Mouse (Mus musculus) liver, adult 2 months (tissue): ENCODE measurements at regions not wholly inside any gene's neighbourhood (a gene's known extent, or its start where the extent isn't known, plus 50 kb on each side); places are given as distances from the start of the nearest gene placed in this dataset.

ENCODE experiments used
- DNase-seq: peaks from one replicate; pipeline ENCODE4 v3.0.0-alpha.2; 2011; ENCODE audit warnings: low read depth, low spot score; ENCODE audit errors: extremely low read depth
- H3K27ac ChIP-seq: fragments of 200-500 bp; replicated peaks from 2 replicates; pipeline ENCODE4 v1.5.1; 2012; ENCODE audit warnings: low read depth, mild to moderate bottlenecking, control low read depth, inconsistent platforms, low read length; ENCODE audit not compliant: insufficient read depth
- H3K27me3 ChIP-seq: fragments of 200-500 bp; 2 replicates; pipeline ENCODE4 v1.6.1; 2012; ENCODE audit warnings: mild to moderate bottlenecking, moderate library complexity, low read length, inconsistent platforms; ENCODE audit not compliant: control insufficient read depth, insufficient read depth
- H3K36me3 ChIP-seq: fragments of 200-500 bp; 2 replicates; pipeline ENCODE4 v1.6.1; 2012; ENCODE audit warnings: low read length, inconsistent platforms; ENCODE audit not compliant: control insufficient read depth, insufficient read depth
- H3K4me1 ChIP-seq: fragments of 200-500 bp; 2 replicates; pipeline ENCODE4 v1.6.1; 2011; ENCODE audit warnings: low read length; ENCODE audit not compliant: control insufficient read depth, insufficient read depth
- H3K4me3 ChIP-seq: fragments of 200-500 bp; 2 replicates; pipeline ENCODE4 v1.5.1; 2011; ENCODE audit warnings: low read depth, mild to moderate bottlenecking, control low read depth, low read length, moderate library complexity; ENCODE audit not compliant: insufficient read depth
- H3K79me2 ChIP-seq: fragments of 200-500 bp; 2 replicates; pipeline ENCODE4 v1.6.1; 2012; ENCODE audit warnings: inconsistent platforms, mild to moderate bottlenecking, low read length, moderate library complexity; ENCODE audit not compliant: control insufficient read depth, insufficient read depth
- H3K9ac ChIP-seq: fragments of 200-500 bp; 2 replicates; pipeline ENCODE4 v1.6.1; 2012; ENCODE audit warnings: low read depth, mild to moderate bottlenecking, control low read depth, inconsistent platforms, low read length
- CTCF ChIP-seq: fragments of 200-500 bp; IDR thresholded peaks from 2 replicates; pipeline ENCODE4 v1.5.1; 2011; ENCODE audit warnings: low read depth, low read length, control low read depth
- POLR2A ChIP-seq: fragments of 200-500 bp; IDR thresholded peaks from 2 replicates; pipeline ENCODE4 v1.6.1; 2011; ENCODE audit warnings: low read length, control low read depth; ENCODE audit not compliant: insufficient read depth; ENCODE audit errors: extremely low read depth
- WGBS: fragments of 180-500 bp; shearing (Covaris S2); methylation state at CpG from one replicate; pipeline ENCODE4 v1.1.7; 2018; 5-methylcytosine and 5-hydroxymethylcytosine counted together

DNA sequence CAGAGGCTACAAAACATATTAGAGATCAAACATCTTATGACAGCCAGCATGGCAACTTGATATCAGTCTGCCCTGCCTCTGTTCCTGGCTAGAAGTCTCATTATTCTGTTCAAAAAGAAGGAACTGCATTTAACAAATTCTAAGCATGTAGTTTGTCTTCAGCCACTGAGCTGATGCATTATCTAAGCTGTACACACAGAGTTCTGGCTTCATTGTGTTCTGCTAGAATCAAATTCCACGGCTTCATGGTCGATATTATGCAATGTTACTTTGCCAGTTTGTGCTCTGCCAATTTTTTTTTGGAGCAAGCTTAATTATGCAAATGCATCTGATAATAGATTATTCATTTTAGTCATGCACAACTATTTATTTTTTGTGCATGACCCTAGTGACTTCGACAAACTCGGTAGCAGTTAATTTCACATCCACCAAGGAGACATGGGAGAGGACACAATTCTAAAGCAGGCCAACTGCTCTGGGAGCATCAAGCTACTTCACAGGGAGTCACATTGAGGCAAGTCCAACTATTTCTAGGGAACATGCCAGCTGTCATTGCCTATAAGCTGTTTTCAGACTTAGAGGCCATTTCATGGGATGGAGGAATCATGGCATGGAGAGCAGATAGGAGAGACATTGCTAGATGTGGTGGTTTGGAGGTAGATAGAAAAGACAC lies 360.8 kb downstream of the Kif20b start:
- Histone ChIP-seq H3K27ac (no peak overlapping the region), H3K27me3 (no peaks in the 10 kb centered on the region), H3K4me1 (no peaks in the 10 kb centered on the region), H3K4me3 (no peak overlapping the region), H3K36me3 (no peaks in the 10 kb centered on the region), H3K79me2 (no peaks in the 10 kb centered on the region), H3K9ac (no peak overlapping the region)
- TF ChIP-seq CTCF (no peak), POLR2A (no peak)
- no peak for DNase-seq
- WGBS, result 82% methylated on average over 4 of the region's 4 CpGs

DNA sequence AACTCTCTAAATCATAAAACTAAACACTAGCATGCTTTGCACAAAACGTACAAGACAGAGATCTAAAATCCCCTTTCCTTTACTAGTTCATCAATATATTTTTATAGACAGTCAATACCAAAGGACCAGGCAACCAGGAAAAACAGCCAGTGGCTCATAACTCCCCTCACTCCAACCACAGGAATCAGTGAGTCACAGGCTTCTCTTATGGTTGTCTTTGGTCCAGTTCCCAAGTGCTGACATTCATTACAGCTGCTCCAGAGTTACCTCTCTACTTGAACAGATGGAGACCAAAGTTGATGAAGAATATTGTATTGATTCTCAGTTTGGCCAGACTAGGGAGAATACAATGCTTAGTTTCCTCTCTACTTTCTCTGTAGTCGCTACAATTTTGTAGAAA lies 376.7 kb downstream of the Kif20b start:
- DNase-seq, result no peak
- 70% methylated on average over 2 of the region's 2 CpGs for WGBS
- H3K27ac ChIP-seq, result no peak overlapping the region
- no peak overlapping the region for H3K9ac ChIP-seq
- H3K4me3 ChIP-seq, result no peak overlapping the region
- no peaks in the 10 kb centered on the region for H3K4me1 ChIP-seq
- no peaks in the 10 kb centered on the region for H3K36me3 ChIP-seq
- H3K79me2 ChIP-seq, result no peaks in the 10 kb centered on the region
- TF ChIP-seq CTCF (no peak), POLR2A (no peak)
- no peaks in the 10 kb centered on the region for H3K27me3 ChIP-seq

DNA sequence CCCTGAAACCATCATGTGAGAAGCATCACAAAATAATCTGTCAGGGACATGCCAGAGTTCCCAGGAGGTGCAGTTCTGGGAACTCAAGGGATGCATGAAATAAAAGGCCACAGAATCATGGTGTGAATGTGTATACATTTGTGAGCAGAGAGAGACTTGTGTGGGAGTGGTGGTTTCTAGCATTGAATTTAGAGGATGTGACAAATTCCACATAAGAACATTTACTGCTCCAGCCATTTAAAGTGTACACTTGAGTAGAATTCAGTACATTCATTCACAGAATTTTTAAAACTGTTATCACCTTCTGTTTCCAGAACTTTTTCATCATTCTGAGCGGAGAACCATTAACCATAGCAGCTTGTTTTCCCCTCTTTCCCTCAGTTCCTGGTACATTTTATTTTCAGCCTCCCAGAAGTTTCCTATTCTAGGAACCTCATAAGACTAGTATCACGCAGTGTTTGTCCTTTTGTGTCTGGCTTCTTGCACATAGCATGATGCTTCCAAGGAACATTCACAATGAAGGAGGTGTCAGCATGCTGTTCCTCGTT lies 380.6 kb downstream of the Kif20b start:
- no peak for DNase-seq
- H3K4me3 ChIP-seq, result no peak overlapping the region
- no peak for TF ChIP-seq CTCF
- TF ChIP-seq POLR2A, result no peak
- H3K27me3 ChIP-seq, result no peaks in the 10 kb centered on the region
- H3K27ac ChIP-seq, result no peak overlapping the region
- WGBS, result 74% methylated on average over 3 of the region's 3 CpGs
- H3K9ac ChIP-seq, result no peak overlapping the region
- no peaks in the 10 kb centered on the region for H3K36me3 ChIP-seq
- no peaks in the 10 kb centered on the region for H3K4me1 ChIP-seq
- H3K79me2 ChIP-seq, result no peaks in the 10 kb centered on the region
